Mouse (Mus musculus) C2C12 (cell line): ENCODE measurements around the gene Klhl35.

Source experiments
- CTCF ChIP-seq: IDR thresholded peaks from one replicate; pipeline ENCODE4 v1.5.1; 2011; ENCODE audit not compliant: control insufficient read depth, insufficient read depth, insufficient read length
- FOSL1 ChIP-seq: IDR thresholded peaks from one replicate; pipeline ENCODE4 v1.8.0; 2011; ENCODE audit warnings: mild to moderate bottlenecking, low read length; ENCODE audit not compliant: poor library complexity, insufficient read depth, severe bottlenecking
- MAX ChIP-seq: IDR thresholded peaks from one replicate; pipeline ENCODE4 v1.6.1; 2011; ENCODE audit warnings: mild to moderate bottlenecking, control low read depth
- USF1 ChIP-seq: IDR thresholded peaks from one replicate; pipeline ENCODE4 v1.6.1; 2011; ENCODE audit warnings: low read depth, mild to moderate bottlenecking, control low read depth, moderate library complexity

GRCm38 (mm10) chr7:99459888-99460652, 5.7 kb upstream of the Klhl35 start:
- TF ChIP-seq USF1 (no peak), CTCF (no peak), FOSL1 (no peak), MAX (no peak)
